Mouse (Mus musculus): ENCODE measurements around the gene Fam117a. TPM values are rescaled to one million over a fixed set of nuclear protein-coding genes. Genes with fewer than 3 reads are reported as not detected.
"Not testable (repeated sequence)": the region's sequence is repeated elsewhere in the genome, so short reads cannot be mapped to it uniquely, and the experiment has no call there.

The Fam117a gene
- total RNA-seq, 2 experiments from 2014 or later = 6.3 to 8.2 TPM

GRCm38 (mm10) chr11:95391201-95391600 is 54.4 kb downstream of the Fam117a start:
- DNase-seq (ENCODE audit: low spot score in 2 of 2) = no peak

- peak; percentile 44 to 75 for DNase-seq (ENCODE audit: low spot score in 2 of 2)
These were observed 54.9 kb downstream of the Fam117a start for GRCm38 (mm10) chr11:95391743-95392142.

GRCm38 (mm10) chr11:95392223-95392667 is 55.4 kb downstream of the Fam117a start:
- peak; percentile 64 to 74 for DNase-seq (ENCODE audit: low spot score in 2 of 2)

GRCm38 (mm10) chr11:95392708-95393499 is 56.1 kb downstream of the Fam117a start:
- no peak for DNase-seq (ENCODE audit: low spot score in 2 of 2)

- DNase-seq (ENCODE audit: low spot score in 2 of 2) = no peak
These were observed 56.6 kb downstream of the Fam117a start for GRCm38 (mm10) chr11:95393500-95393816.

- DNase-seq (ENCODE audit: low spot score in 2 of 2) = no peak
These were observed 57.3 kb downstream of the Fam117a start for GRCm38 (mm10) chr11:95394112-95394511.

- DNase-seq (ENCODE audit: low spot score in 2 of 2) = no peak
These were observed 59.7 kb downstream of the Fam117a start for GRCm38 (mm10) chr11:95396548-95396947.

- peak in 1 of 2 experiments; percentile 83 for DNase-seq (ENCODE audit: low spot score in 2 of 2)
These were observed 61.3 kb downstream of the Fam117a start for GRCm38 (mm10) chr11:95397843-95398835.

- no peak for DNase-seq (ENCODE audit: low spot score in 2 of 2)
These were observed 62.8 kb downstream of the Fam117a start for GRCm38 (mm10) chr11:95399520-95400020.

- no peak for DNase-seq (ENCODE audit: low spot score in 2 of 2)
These were observed 64.8 kb downstream of the Fam117a start for GRCm38 (mm10) chr11:95401568-95401967.

- no peak for DNase-seq (ENCODE audit: low spot score in 2 of 2)
These were observed 65.4 kb downstream of the Fam117a start for GRCm38 (mm10) chr11:95402196-95402595.

GRCm38 (mm10) chr11:95402658-95403101 is 65.9 kb downstream of the Fam117a start:
- DNase-seq (ENCODE audit: low spot score in 2 of 2) = no peak

GRCm38 (mm10) chr11:95403382-95404340 is 66.8 kb downstream of the Fam117a start:
- no peak for DNase-seq (ENCODE audit: low spot score in 2 of 2)

- DNase-seq (ENCODE audit: low spot score in 2 of 2) = no peak
These were observed 69.0 kb downstream of the Fam117a start for GRCm38 (mm10) chr11:95405771-95406170.

GRCm38 (mm10) chr11:95406398-95406797 is 69.6 kb downstream of the Fam117a start:
- DNase-seq (ENCODE audit: low spot score in 2 of 2) = not testable (repeated sequence)

- no peak for DNase-seq (ENCODE audit: low spot score in 2 of 2)
These were observed 72.8 kb downstream of the Fam117a start for GRCm38 (mm10) chr11:95409450-95410112.

GRCm38 (mm10) chr11:95411453-95412013 is 74.7 kb downstream of the Fam117a start:
- no peak for DNase-seq (ENCODE audit: low spot score in 2 of 2)

GRCm38 (mm10) chr11:95412615-95413014 is 75.8 kb downstream of the Fam117a start:
- DNase-seq (ENCODE audit: low spot score in 2 of 2) = no peak

All from layer of hippocampus, adult 18-20 months (tissue).